Mouse (Mus musculus) heart, adult 2 months (tissue): ENCODE data around the gene Gm43191.
"Not testable (repeated sequence)": the region's sequence is repeated elsewhere in the genome, so short reads cannot be mapped to it uniquely, and the experiment has no call there.

Experiments
- EP300 ChIP-seq: fragments of 200-500 bp; IDR thresholded peaks from 2 replicates; pipeline ENCODE4 v1.6.1; 2011; ENCODE audit warnings: low read depth, low read length, control low read depth; ENCODE audit not compliant: insufficient read depth
- POLR2A ChIP-seq: fragments of 200-500 bp; IDR thresholded peaks from 2 replicates; pipeline ENCODE4 v1.6.1; 2011; ENCODE audit warnings: mild to moderate bottlenecking, low read depth, low read length, control low read depth; ENCODE audit not compliant: insufficient read depth

DNA sequence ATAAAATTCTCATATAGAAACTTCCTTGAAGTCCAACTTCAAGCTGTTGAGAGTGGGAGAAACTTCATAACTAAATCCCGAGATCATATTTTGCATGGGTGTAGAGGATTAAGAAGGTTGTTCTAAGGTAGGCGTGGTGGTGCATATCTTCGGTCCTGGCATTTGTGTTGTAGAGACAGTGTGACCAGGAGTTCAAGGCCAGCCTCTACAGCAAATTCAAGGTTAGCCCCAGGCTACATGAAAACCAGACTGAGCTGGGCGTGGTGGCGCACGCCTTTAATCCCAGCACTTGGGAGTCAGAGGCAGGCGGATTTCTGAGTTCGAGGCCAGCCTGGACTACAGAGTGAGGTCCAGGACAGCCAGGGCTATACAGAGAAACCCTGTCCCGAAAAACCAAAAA, 16.8 kb downstream of the Gm43191 start:
- not testable (repeated sequence) for TF ChIP-seq POLR2A, EP300
